Mouse (Mus musculus) frontal cortex, postnatal 36 days (tissue): ENCODE results near the gene A4gnt.

Source experiments
- DNase-seq, 2 experiments: peaks; one replicate each; pipeline ENCODE4 v3.0.0; 2022; ENCODE audit warnings: low spot score in 2 of 2

The A4gnt gene

GRCm38 (mm10) chr9:99632264-99632663 lies 20.0 kb downstream of the A4gnt start:
- peak; percentile 6 to 20 for DNase-seq

GRCm38 (mm10) chr9:99636776-99637175 lies 24.5 kb downstream of the A4gnt start:
- no peak for DNase-seq

- no peak for DNase-seq
Observed at GRCm38 (mm10) chr9:99637227-99637626, 24.9 kb downstream of the A4gnt start.

GRCm38 (mm10) chr9:99637736-99638135 lies 25.4 kb downstream of the A4gnt start:
- no peak for DNase-seq

- DNase-seq = no peak
Observed at GRCm38 (mm10) chr9:99639957-99640356, 27.7 kb downstream of the A4gnt start.

- no peak for DNase-seq
Observed at GRCm38 (mm10) chr9:99645416-99645815, 33.1 kb downstream of the A4gnt start.

GRCm38 (mm10) chr9:99646102-99646501 lies 33.8 kb downstream of the A4gnt start:
- no peak for DNase-seq

GRCm38 (mm10) chr9:99660756-99661155 lies 48.5 kb downstream of the A4gnt start:
- no peak for DNase-seq

GRCm38 (mm10) chr9:99661606-99662166 lies 49.4 kb downstream of the A4gnt start:
- no peak for DNase-seq

- DNase-seq = peak; percentile 63 to 75
Observed at GRCm38 (mm10) chr9:99662406-99662805, 50.1 kb downstream of the A4gnt start.

GRCm38 (mm10) chr9:99662887-99663286 lies 50.6 kb downstream of the A4gnt start:
- DNase-seq = no peak

- DNase-seq = no peak
Observed at GRCm38 (mm10) chr9:99667596-99667995, 55.3 kb downstream of the A4gnt start.

GRCm38 (mm10) chr9:99671603-99672002 lies 59.3 kb downstream of the A4gnt start:
- DNase-seq = no peak
